Mouse (Mus musculus) CH12.LX (cell line): ENCODE measurements around the gene Dlg2.

Experiments used
- CHD2 ChIP-seq: IDR thresholded peaks from 2 replicates; pipeline ENCODE4 v1.6.1; 2011; ENCODE audit warnings: low read length, improper control_type of control experiment
- CTCF ChIP-seq, 2 experiments: IDR thresholded peaks in 1 of 2; conservative IDR thresholded peaks in 1 of 2; 2 replicates each; pipeline ENCODE4 v1.5.1; 2011 to 2012; ENCODE audit warnings: low read depth in 2 of 2, low read length in 2 of 2, improper control_type of control experiment in 1 of 2, inconsistent platforms in 1 of 2, mild to moderate bottlenecking in 1 of 2, moderate library complexity in 1 of 2
- E2F4 ChIP-seq: IDR thresholded peaks from 2 replicates; pipeline ENCODE4 v1.6.1; 2011; ENCODE audit warnings: low read depth, low read length, improper control_type of control experiment; ENCODE audit not compliant: insufficient replicate concordance
- EP300 ChIP-seq: IDR thresholded peaks from 2 replicates; pipeline ENCODE4 v1.6.1; 2011; ENCODE audit warnings: low read length, improper control_type of control experiment
- JUND ChIP-seq: conservative IDR thresholded peaks from 2 replicates; pipeline ENCODE4 v1.6.1; 2011; ENCODE audit warnings: low read depth, low read length, improper control_type of control experiment
- USF2 ChIP-seq: conservative IDR thresholded peaks from 2 replicates; pipeline ENCODE4 v1.6.1; 2011; ENCODE audit warnings: low read depth, low read length, improper control_type of control experiment
- ZC3H11A ChIP-seq: IDR thresholded peaks from 2 replicates; pipeline ENCODE4 v1.6.1; 2012; ENCODE audit warnings: low read depth, mild to moderate bottlenecking, inconsistent platforms, low read length, improper control_type of control experiment

DNA sequence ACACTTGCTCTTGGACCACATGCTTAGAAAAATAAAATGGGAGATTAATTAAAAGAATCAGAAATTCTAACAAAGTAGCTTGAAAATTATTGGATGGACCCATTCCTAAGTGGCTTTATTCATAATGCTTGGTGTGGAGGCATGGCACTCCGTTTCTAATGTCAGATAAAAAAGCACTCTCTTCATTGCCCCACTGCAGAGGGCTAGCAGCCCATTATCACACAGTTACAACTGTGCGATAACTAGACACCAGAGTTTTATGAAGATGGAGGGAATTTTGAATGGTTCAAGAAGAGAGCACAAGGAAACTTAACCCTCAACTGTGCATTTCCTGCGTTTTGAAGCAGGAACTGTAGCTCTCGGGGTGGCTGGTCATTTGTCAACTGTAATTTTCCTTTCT lies 1950.8 kb downstream of the Dlg2 start:
- TF ChIP-seq CTCF (conservative IDR thresholded peaks at IDR 0.05 in 1 of 2, IDR thresholded peaks at IDR 0.05 in 1 of 2; ENCODE audit: low read depth in 2 of 2, low read length in 2 of 2): no peak
- TF ChIP-seq JUND: no peak
- TF ChIP-seq USF2: no peak
- TF ChIP-seq CHD2: no peak
- no peak for TF ChIP-seq E2F4
- TF ChIP-seq ZC3H11A: no peak
- TF ChIP-seq EP300: no peak
